Mouse (Mus musculus) G1E-ER4 (cell line): Measurements from ENCODE around the gene Klhl11. TPM values are rescaled to one million over a fixed set of nuclear protein-coding genes. Genes with fewer than 3 reads are reported as not detected.

ENCODE experiments used
- GATA1 ChIP-seq: IDR thresholded peaks from one replicate; pipeline ENCODE4 v1.8.0; 2012; ENCODE audit warnings: low read length, inconsistent platforms
- polyA plus RNA-seq: library from polyadenylated mRNA; stranded (reverse); fragments of >175 nt; gene quantifications from 2 replicates; pipeline ENCODE4 v1.2.3, GENCODE M21; 2012

Klhl11 gene
- 3.4 and 3.8 TPM in 2 replicates for polyA plus RNA-seq

- no peak for TF ChIP-seq GATA1
Observed at GRCm38 (mm10) chr11:100472197-100472934, at the start of gene Klhl11. Klhl11 (minus strand) TSS chr11:100472741.

- TF ChIP-seq GATA1, result no peak
Observed at GRCm38 (mm10) chr11:100520838-100521237, 48.3 kb upstream of the Klhl11 start.

GRCm38 (mm10) chr11:100519188-100519587 lies 46.6 kb upstream of the Klhl11 start:
- TF ChIP-seq GATA1, result no peak

- no peak for TF ChIP-seq GATA1
Observed at GRCm38 (mm10) chr11:100518188-100518591, 45.6 kb upstream of the Klhl11 start.

GRCm38 (mm10) chr11:100516291-100516690 lies 43.8 kb upstream of the Klhl11 start:
- TF ChIP-seq GATA1, result no peak

- TF ChIP-seq GATA1, result no peak
Observed at GRCm38 (mm10) chr11:100515789-100516188, 43.2 kb upstream of the Klhl11 start.

- TF ChIP-seq GATA1, result no peak
Observed at GRCm38 (mm10) chr11:100515061-100515460, 42.5 kb upstream of the Klhl11 start.

- TF ChIP-seq GATA1, result no peak
Observed at GRCm38 (mm10) chr11:100513716-100514115, 41.2 kb upstream of the Klhl11 start.

GRCm38 (mm10) chr11:100512384-100512783 lies 39.8 kb upstream of the Klhl11 start:
- no peak for TF ChIP-seq GATA1

- no peak for TF ChIP-seq GATA1
Observed at GRCm38 (mm10) chr11:100510556-100510955, 38.0 kb upstream of the Klhl11 start.

- no peak for TF ChIP-seq GATA1
Observed at GRCm38 (mm10) chr11:100505997-100506396, 33.5 kb upstream of the Klhl11 start.

GRCm38 (mm10) chr11:100504990-100505660 lies 32.6 kb upstream of the Klhl11 start:
- TF ChIP-seq GATA1, result no peak

- TF ChIP-seq GATA1, result no peak
Observed at GRCm38 (mm10) chr11:100501321-100501720, 28.8 kb upstream of the Klhl11 start.

- no peak for TF ChIP-seq GATA1
Observed at GRCm38 (mm10) chr11:100500651-100501050, 28.1 kb upstream of the Klhl11 start.

- no peak for TF ChIP-seq GATA1
Observed at GRCm38 (mm10) chr11:100500241-100500640, 27.7 kb upstream of the Klhl11 start.

- no peak for TF ChIP-seq GATA1
Observed at GRCm38 (mm10) chr11:100493771-100494170, 21.2 kb upstream of the Klhl11 start.

GRCm38 (mm10) chr11:100490951-100491350 lies 18.4 kb upstream of the Klhl11 start:
- TF ChIP-seq GATA1, result no peak
